Mouse (Mus musculus): ENCODE results near the gene Gramd1b. TPM values are rescaled to one million over a fixed set of nuclear protein-coding genes. Genes with fewer than 3 reads are reported as not detected.

Gene Gramd1b
- 2.9 and 5.4 TPM in 2 replicates for polyA plus RNA-seq (2012; ENCODE audit: insufficient read depth, insufficient read length, missing spikeins)

GRCm38 (mm10) chr9:40531027-40531621 lies at the start of gene Gramd1b:
Gene Gramd1b (minus strand): TSS chr9:40531383.
- Histone ChIP-seq H3K27ac (replicated peaks; ENCODE audit: low read depth, low read length) (no peak within 1 kb of the TSS), H3K4me3 (ENCODE audit: insufficient read depth, low read depth, low read length) (no peak within 1 kb of the TSS), H3K4me1 (ENCODE audit: control insufficient read depth, insufficient read depth, insufficient read length, low read length) (no peaks in the 10 kb centered on the region)

GRCm38 (mm10) chr9:40578726-40579625 lies 47.8 kb upstream of the Gramd1b start:
- no peak overlapping the region for H3K27ac ChIP-seq (replicated peaks; ENCODE audit: low read depth, low read length)
- H3K4me3 ChIP-seq (ENCODE audit: insufficient read depth, low read depth, low read length): no peak overlapping the region
- H3K4me1 ChIP-seq (ENCODE audit: control insufficient read depth, insufficient read depth, insufficient read length, low read length): no peaks in the 10 kb centered on the region; the same call in 1 of the 2 replicates

GRCm38 (mm10) chr9:40577132-40577531 lies 45.9 kb upstream of the Gramd1b start:
- no peak overlapping the region for H3K4me3 ChIP-seq (ENCODE audit: insufficient read depth, low read depth, low read length)
- no peaks in the 10 kb centered on the region; the same call in 1 of the 2 replicates for H3K4me1 ChIP-seq (ENCODE audit: control insufficient read depth, insufficient read depth, insufficient read length, low read length)
- H3K27ac ChIP-seq (replicated peaks; ENCODE audit: low read depth, low read length): no peak overlapping the region

- Histone ChIP-seq H3K4me3 (ENCODE audit: insufficient read depth, low read depth, low read length) (peak overlapping the region; percentile 23; the same call in 1 of the 2 replicates), H3K4me1 (ENCODE audit: control insufficient read depth, insufficient read depth, insufficient read length, low read length) (no peaks in the 10 kb centered on the region; the same call in 1 of the 2 replicates), H3K27ac (replicated peaks; ENCODE audit: low read depth, low read length) (peak overlapping the region; percentile 81)
Observed at GRCm38 (mm10) chr9:40575053-40575985, 44.1 kb upstream of the Gramd1b start.

- H3K27ac ChIP-seq (replicated peaks; ENCODE audit: low read depth, low read length): no peak overlapping the region
- H3K4me1 ChIP-seq (ENCODE audit: control insufficient read depth, insufficient read depth, insufficient read length, low read length): no peaks in the 10 kb centered on the region; the same call in 1 of the 2 replicates
- no peak overlapping the region for H3K4me3 ChIP-seq (ENCODE audit: insufficient read depth, low read depth, low read length)
Observed at GRCm38 (mm10) chr9:40571280-40571679, 40.1 kb upstream of the Gramd1b start.

- Histone ChIP-seq H3K27ac (replicated peaks; ENCODE audit: low read depth, low read length) (no peak overlapping the region), H3K4me1 (ENCODE audit: control insufficient read depth, insufficient read depth, insufficient read length, low read length) (no peaks in the 10 kb centered on the region), H3K4me3 (ENCODE audit: insufficient read depth, low read depth, low read length) (no peak overlapping the region)
Observed at GRCm38 (mm10) chr9:40568070-40568469, 36.9 kb upstream of the Gramd1b start.

- no peak overlapping the region for H3K4me3 ChIP-seq (ENCODE audit: insufficient read depth, low read depth, low read length)
- H3K27ac ChIP-seq (replicated peaks; ENCODE audit: low read depth, low read length): no peak overlapping the region
- H3K4me1 ChIP-seq (ENCODE audit: control insufficient read depth, insufficient read depth, insufficient read length, low read length): no peaks in the 10 kb centered on the region
Observed at GRCm38 (mm10) chr9:40563750-40564149, 32.6 kb upstream of the Gramd1b start.

- no peak overlapping the region for H3K4me3 ChIP-seq (ENCODE audit: insufficient read depth, low read depth, low read length)
- H3K4me1 ChIP-seq (ENCODE audit: control insufficient read depth, insufficient read depth, insufficient read length, low read length): no peaks in the 10 kb centered on the region
- no peak overlapping the region for H3K27ac ChIP-seq (replicated peaks; ENCODE audit: low read depth, low read length)
Observed at GRCm38 (mm10) chr9:40559646-40560045, 28.5 kb upstream of the Gramd1b start.

GRCm38 (mm10) chr9:40557796-40558195 lies 26.6 kb upstream of the Gramd1b start:
- H3K4me1 ChIP-seq (ENCODE audit: control insufficient read depth, insufficient read depth, insufficient read length, low read length): no peaks in the 10 kb centered on the region
- no peak overlapping the region for H3K27ac ChIP-seq (replicated peaks; ENCODE audit: low read depth, low read length)
- no peak overlapping the region for H3K4me3 ChIP-seq (ENCODE audit: insufficient read depth, low read depth, low read length)

GRCm38 (mm10) chr9:40556396-40556795 lies 25.2 kb upstream of the Gramd1b start:
- H3K4me1 ChIP-seq (ENCODE audit: control insufficient read depth, insufficient read depth, insufficient read length, low read length): no peaks in the 10 kb centered on the region
- H3K27ac ChIP-seq (replicated peaks; ENCODE audit: low read depth, low read length): no peak overlapping the region
- no peak overlapping the region for H3K4me3 ChIP-seq (ENCODE audit: insufficient read depth, low read depth, low read length)

- Histone ChIP-seq H3K4me3 (ENCODE audit: insufficient read depth, low read depth, low read length) (no peak overlapping the region), H3K4me1 (ENCODE audit: control insufficient read depth, insufficient read depth, insufficient read length, low read length) (no peaks in the 10 kb centered on the region), H3K27ac (replicated peaks; ENCODE audit: low read depth, low read length) (no peak overlapping the region)
Observed at GRCm38 (mm10) chr9:40555243-40555642, 24.1 kb upstream of the Gramd1b start.

- Histone ChIP-seq H3K4me1 (ENCODE audit: control insufficient read depth, insufficient read depth, insufficient read length, low read length) (no peaks in the 10 kb centered on the region), H3K27ac (replicated peaks; ENCODE audit: low read depth, low read length) (no peak overlapping the region), H3K4me3 (ENCODE audit: insufficient read depth, low read depth, low read length) (no peak overlapping the region)
Observed at GRCm38 (mm10) chr9:40547876-40548275, 16.7 kb upstream of the Gramd1b start.

GRCm38 (mm10) chr9:40545193-40545592 lies 14.0 kb upstream of the Gramd1b start:
- no peak overlapping the region for H3K4me3 ChIP-seq (ENCODE audit: insufficient read depth, low read depth, low read length)
- no peak overlapping the region for H3K27ac ChIP-seq (replicated peaks; ENCODE audit: low read depth, low read length)
- H3K4me1 ChIP-seq (ENCODE audit: control insufficient read depth, insufficient read depth, insufficient read length, low read length): no peaks in the 10 kb centered on the region

- Histone ChIP-seq H3K4me1 (ENCODE audit: control insufficient read depth, insufficient read depth, insufficient read length, low read length) (no peaks in the 10 kb centered on the region), H3K27ac (replicated peaks; ENCODE audit: low read depth, low read length) (no peak overlapping the region), H3K4me3 (ENCODE audit: insufficient read depth, low read depth, low read length) (no peak overlapping the region)
Observed at GRCm38 (mm10) chr9:40539588-40540140, 8.5 kb upstream of the Gramd1b start.

Data from brown adipose tissue, adult 24 weeks (tissue).